Mouse (Mus musculus) embryo, embryonic 10.5 days (tissue): ENCODE measurements around the gene Lyve1.

Experiments
- DNase-seq: peaks from one replicate; pipeline ENCODE4 v3.0.0-alpha.2; 2015; ENCODE audit warnings: low spot score

Lyve1 gene

GRCm38 (mm10) chr7:110809585-110810557 is 53.2 kb downstream of the Lyve1 start:
- DNase-seq, result no peak

GRCm38 (mm10) chr7:110808962-110809361 is 54.1 kb downstream of the Lyve1 start:
- no peak for DNase-seq

DNA sequence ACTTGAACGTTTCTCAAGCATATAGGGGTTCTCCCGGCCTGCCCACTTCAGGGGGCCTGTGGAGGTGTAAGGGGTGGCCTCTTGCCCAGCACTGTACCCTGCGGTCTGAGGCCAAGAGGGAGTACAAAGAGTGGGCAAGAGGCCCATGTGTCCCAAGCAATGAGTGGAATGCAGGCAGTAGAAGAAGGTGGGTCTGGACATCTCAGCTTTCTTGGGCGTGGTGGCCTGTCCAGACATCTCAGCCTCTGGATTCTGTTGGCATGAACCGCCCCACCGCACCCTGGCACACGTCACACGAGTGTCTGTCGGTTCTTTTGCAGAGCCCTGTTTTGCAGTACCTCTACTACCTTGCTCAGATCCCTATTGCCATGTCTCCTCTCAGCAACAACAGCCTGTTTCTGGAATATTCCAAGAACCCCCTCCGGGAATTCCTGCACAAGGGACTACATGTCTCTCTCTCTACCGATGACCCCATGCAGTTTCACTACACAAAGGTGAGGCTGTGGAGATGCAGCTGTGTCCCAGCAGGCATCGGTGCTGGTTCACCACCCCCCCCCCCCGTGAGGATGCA is 55.5 kb downstream of the Lyve1 start:
- no peak for DNase-seq

DNA sequence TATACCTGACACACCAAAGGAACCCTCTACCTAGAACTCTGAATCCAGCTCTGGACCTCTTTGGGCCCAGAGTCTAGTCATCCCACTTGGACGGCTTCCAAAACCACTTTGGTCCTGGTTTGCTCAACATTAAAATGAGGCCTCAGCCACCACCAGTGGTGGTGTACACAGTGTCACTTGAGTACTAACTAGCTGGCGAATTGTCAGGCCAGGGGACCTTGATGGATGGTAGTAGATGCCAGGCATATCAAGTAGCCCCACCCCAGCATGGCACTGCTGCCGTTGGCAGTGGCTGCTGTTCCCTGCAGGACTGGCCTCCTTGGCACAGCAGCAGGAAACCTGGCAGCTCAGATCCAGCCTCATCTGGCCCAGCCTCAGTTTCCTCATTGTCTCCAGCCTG is 58.8 kb downstream of the Lyve1 start:
- DNase-seq, result no peak

GRCm38 (mm10) chr7:110803131-110803530 is 59.9 kb downstream of the Lyve1 start:
- DNase-seq, result no peak

GRCm38 (mm10) chr7:110801028-110801427 is 62.0 kb downstream of the Lyve1 start:
- DNase-seq, result peak; percentile 90
